Mouse (Mus musculus): ENCODE data around the gene Rcc1.

Rcc1 gene

GRCm38 (mm10) chr4:132353481-132353885, at the start of gene Rcc1:
Gene Rcc1, minus strand, starts transcription at chr4:132353605.
- DNase-seq, result peak; percentile 85

- no peak for DNase-seq
Measured at GRCm38 (mm10) chr4:132401016-132401415, 47.6 kb upstream of the Rcc1 start.

GRCm38 (mm10) chr4:132398863-132399262, 45.5 kb upstream of the Rcc1 start:
- DNase-seq, result no peak

GRCm38 (mm10) chr4:132398045-132398774, 44.8 kb upstream of the Rcc1 start:
- no peak for DNase-seq

GRCm38 (mm10) chr4:132397120-132397519, 43.7 kb upstream of the Rcc1 start:
- DNase-seq, result no peak

- no peak for DNase-seq
Measured at GRCm38 (mm10) chr4:132396251-132396650, 42.8 kb upstream of the Rcc1 start.

GRCm38 (mm10) chr4:132391063-132391740, 37.8 kb upstream of the Rcc1 start:
- DNase-seq, result no peak

- no peak for DNase-seq
Measured at GRCm38 (mm10) chr4:132389302-132389701, 35.9 kb upstream of the Rcc1 start.

GRCm38 (mm10) chr4:132387617-132388016, 34.2 kb upstream of the Rcc1 start:
- DNase-seq, result no peak

- no peak for DNase-seq
Measured at GRCm38 (mm10) chr4:132386846-132387245, 33.4 kb upstream of the Rcc1 start.

- no peak for DNase-seq
Measured at GRCm38 (mm10) chr4:132385771-132386410, 32.5 kb upstream of the Rcc1 start.

GRCm38 (mm10) chr4:132383455-132383854, 30.1 kb upstream of the Rcc1 start:
- DNase-seq, result no peak

GRCm38 (mm10) chr4:132382296-132382695, 28.9 kb upstream of the Rcc1 start:
- DNase-seq, result no peak

- DNase-seq, result no peak
Measured at GRCm38 (mm10) chr4:132380965-132381616, 27.7 kb upstream of the Rcc1 start.

GRCm38 (mm10) chr4:132373820-132374219, 20.4 kb upstream of the Rcc1 start:
- DNase-seq, result no peak

GRCm38 (mm10) chr4:132369953-132370750, 16.7 kb upstream of the Rcc1 start:
- DNase-seq, result no peak

GRCm38 (mm10) chr4:132367480-132368201, 14.2 kb upstream of the Rcc1 start:
- no peak for DNase-seq

GRCm38 (mm10) chr4:132365450-132366060, 12.2 kb upstream of the Rcc1 start:
- DNase-seq, result no peak

- DNase-seq, result no peak
Measured at GRCm38 (mm10) chr4:132363487-132363886, 10.1 kb upstream of the Rcc1 start.

GRCm38 (mm10) chr4:132359510-132359909, 6.1 kb upstream of the Rcc1 start:
- DNase-seq, result no peak

- DNase-seq, result no peak
Measured at GRCm38 (mm10) chr4:132356170-132356569, 2.8 kb upstream of the Rcc1 start.

All from cerebellum, adult 9-10 months (tissue).